ENCODE assay signal across 8 mouse cellular contexts in genomic region chr13:29985101-29985854, GRCm38 (mm10). TPM values are rescaled to one million over a fixed set of nuclear protein-coding genes. Genes with fewer than 3 reads are reported as not detected.
DNase-seq lines count a peak whose midpoint lies in the region; ATAC-seq lines count a peak whose summit lies in the region.

No protein-coding gene starts in this region.

- peaks cover 20% of the 10 kb centered on the region for H3K4me1 ChIP-seq in embryonic facial prominence, embryonic 12.5 days
- peaks cover 29% of the 10 kb centered on the region for H3K4me1 ChIP-seq in heart, embryonic 15.5 days (replicated peaks)
- peaks cover 29% of the 10 kb centered on the region for H3K4me1 ChIP-seq in liver, embryonic 16.5 days (ENCODE audit: control insufficient read depth, low read depth, low read length)

- WGBS in embryonic facial prominence, embryonic 12.5 days: under 1% methylated on average over 60 of the region's 62 CpGs
- WGBS in heart, embryonic 15.5 days: 0% methylated on average over 62 of the region's 62 CpGs
- WGBS in liver, embryonic 16.5 days (ENCODE audit: insufficient replicate concordance): under 1% methylated on average over 62 of the region's 62 CpGs

- H3K36me3 ChIP-seq in embryonic facial prominence, embryonic 12.5 days: no peaks in the 10 kb centered on the region
- no peaks in the 10 kb centered on the region for H3K36me3 ChIP-seq in heart, embryonic 15.5 days
- H3K36me3 ChIP-seq in liver, embryonic 16.5 days (ENCODE audit: control insufficient read depth, insufficient read depth): no peaks in the 10 kb centered on the region

- H3K9ac ChIP-seq in embryonic facial prominence, embryonic 12.5 days: peak overlapping the region; percentile 95
- H3K9ac ChIP-seq in heart, embryonic 15.5 days: peak overlapping the region; percentile 99
- H3K9ac ChIP-seq in liver, embryonic 16.5 days (ENCODE audit: low read depth, low read length): peak overlapping the region; percentile 96

- no peaks in the 10 kb centered on the region for H3K9me3 ChIP-seq in embryonic facial prominence, embryonic 12.5 days
- H3K9me3 ChIP-seq in heart, embryonic 15.5 days (replicated peaks): no peaks in the 10 kb centered on the region
- no peaks in the 10 kb centered on the region for H3K9me3 ChIP-seq in liver, embryonic 16.5 days (replicated peaks; ENCODE audit: control insufficient read depth, low read length)

- ATAC-seq in embryonic facial prominence, embryonic 12.5 days (ENCODE audit: insufficient number of reproducible peaks, insufficient read depth, low FRiP score, low TSS enrichment): no peak
- ATAC-seq in heart, embryonic 15.5 days (replicated peaks; ENCODE audit: insufficient number of reproducible peaks, insufficient read depth, low FRiP score, low read depth): no peak
- no peak for ATAC-seq in liver, embryonic 16.5 days (ENCODE audit: low read depth)

- peak; percentile 10 to 44 for DNase-seq in urinary bladder, adult 18-20 months (ENCODE audit: low spot score in 2 of 2)
- DNase-seq in urinary bladder, postnatal 10 days (ENCODE audit: low spot score): no peak
- peak; percentile 41 for DNase-seq in kidney, postnatal 14 days
- DNase-seq in ovary, postnatal 36 days (ENCODE audit: low spot score): peak; percentile 41
- peak; percentile 40 to 53 for DNase-seq in thymus, postnatal 36 days

- peak overlapping the region; percentile 72 for H3K4me3 ChIP-seq in embryonic facial prominence, embryonic 12.5 days
- H3K4me3 ChIP-seq in heart, embryonic 15.5 days: peak overlapping the region; percentile 97
- peak overlapping the region; percentile 85 for H3K4me3 ChIP-seq in liver, embryonic 16.5 days (ENCODE audit: low read depth, low read length)

- peak overlapping the region; percentile 71 for H3K4me2 ChIP-seq in embryonic facial prominence, embryonic 12.5 days (replicated peaks)
- H3K4me2 ChIP-seq in heart, embryonic 15.5 days: peak overlapping the region; percentile 99
- H3K4me2 ChIP-seq in liver, embryonic 16.5 days (ENCODE audit: low read depth, low read length): peak overlapping the region; percentile 79

- no peaks in the 10 kb centered on the region for H3K27me3 ChIP-seq in embryonic facial prominence, embryonic 12.5 days
- H3K27me3 ChIP-seq in heart, embryonic 15.5 days: no peaks in the 10 kb centered on the region
- no peaks in the 10 kb centered on the region for H3K27me3 ChIP-seq in liver, embryonic 16.5 days (ENCODE audit: control insufficient read depth, insufficient read depth, low read depth, low read length)

- H3K27ac ChIP-seq in embryonic facial prominence, embryonic 12.5 days: peak overlapping the region; percentile 98
- H3K27ac ChIP-seq in heart, embryonic 15.5 days: peak overlapping the region; percentile 97
- peak overlapping the region; percentile 90 for H3K27ac ChIP-seq in liver, embryonic 16.5 days (ENCODE audit: low read length)

RNA-seq across cellular contexts. Expression of gene E2f3, which starts 0.6 kb away (rescaled TPM):
- polyA plus RNA-seq in embryonic facial prominence, embryonic 12.5 days (2016; fragmentation: Nextera tagmentation; extraction: Ambion mirVana): 18.9 and 19.8 TPM in 2 replicates
- 6.9 and 8.0 TPM in 2 replicates for polyA plus RNA-seq in heart, embryonic 15.5 days (2015; fragmentation: Nextera tagmentation; extraction: Ambion mirVana)
- 2.9 and 3.4 TPM in 2 replicates for polyA plus RNA-seq in liver, embryonic 16.5 days (2015; fragmentation: Nextera tagmentation; extraction: Ambion mirVana)
